Mouse (Mus musculus) erythroblast, embryonic 14.5 days (primary cell): ENCODE results near the gene Cadm4.
"Not testable (repeated sequence)": the region's sequence is repeated elsewhere in the genome, so short reads cannot be mapped to it uniquely, and the experiment has no call there.

ENCODE experiments used
- GATA1 ChIP-seq: IDR thresholded peaks from 2 replicates; pipeline ENCODE4 v1.6.1; 2012; ENCODE audit warnings: low read length, inconsistent platforms, mixed read lengths
- TAL1 ChIP-seq: IDR thresholded peaks from 3 replicates; pipeline ENCODE4 v1.6.1; 2012; ENCODE audit warnings: low read length, inconsistent platforms, mixed read lengths

- not testable (repeated sequence) for TF ChIP-seq GATA1, TAL1
These were observed 1.5 kb downstream of the Cadm4 start for GRCm38 (mm10) chr7:24483291-24483690.
